Mouse (Mus musculus): ENCODE data around the gene Pxn. TPM values are rescaled to one million over a fixed set of nuclear protein-coding genes. Genes with fewer than 3 reads are reported as not detected.
"Not testable (repeated sequence)": the region's sequence is repeated elsewhere in the genome, so short reads cannot be mapped to it uniquely, and the experiment has no call there.

The Pxn gene
- total and polyA plus RNA-seq, 2 experiments, result 10.5 to 40.2 TPM

DNA sequence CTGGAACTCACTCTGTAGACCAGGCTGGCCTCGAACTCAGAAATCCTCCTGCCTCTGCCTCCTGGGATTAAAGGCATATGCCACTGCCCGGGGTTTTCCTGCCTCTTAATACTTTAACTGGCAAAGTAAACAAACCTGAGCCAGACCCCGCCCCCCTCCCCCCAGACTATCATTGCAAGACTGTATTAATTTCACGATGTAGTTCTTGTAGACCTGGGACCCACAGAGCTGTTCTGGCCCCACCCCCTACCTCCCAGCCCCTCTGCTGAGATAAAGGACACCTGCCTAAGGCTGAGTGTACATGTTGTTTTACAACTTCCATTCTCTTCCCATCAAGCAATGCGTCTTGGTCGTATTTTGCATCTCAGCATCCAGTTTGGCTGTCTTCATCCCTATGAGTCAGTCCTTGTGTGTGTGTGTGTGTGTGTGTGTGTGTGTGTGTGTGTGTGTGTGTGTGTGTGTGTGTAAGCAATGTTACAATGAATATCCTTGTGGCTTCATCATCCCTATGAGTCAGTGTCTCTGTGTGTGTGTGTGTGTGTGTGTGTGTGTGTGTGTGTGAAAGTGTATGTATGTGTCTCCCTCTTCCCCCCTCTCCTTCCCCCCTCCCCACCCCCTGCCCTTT is 13.7 kb upstream of the Pxn start:
- no peak for DNase-seq (ENCODE audit: extremely low read depth, low read depth, low spot score)
- 68% methylated on average over 6 of the region's 6 CpGs for WGBS

GRCm38 (mm10) chr5:115493441-115493840 is 13.0 kb upstream of the Pxn start:
- Histone ChIP-seq H3K27ac (replicated peaks; ENCODE audit: insufficient read depth, low read depth, low read length) (no peak overlapping the region), H3K9ac (ENCODE audit: low read depth, low read length) (no peak overlapping the region), H3K4me3 (ENCODE audit: insufficient read depth, low read depth, low read length) (no peak overlapping the region), H3K27me3 (ENCODE audit: control insufficient read depth, insufficient read depth, low read length) (no peaks in the 10 kb centered on the region), H3K4me1 (ENCODE audit: control insufficient read depth, insufficient read depth, low read length) (peaks cover 2% of the 10 kb centered on the region; the same call in 1 of the 2 replicates), H3K36me3 (ENCODE audit: control insufficient read depth, insufficient read depth, low read length) (no peaks in the 10 kb centered on the region), H3K79me2 (ENCODE audit: control insufficient read depth, insufficient read depth, low read length) (no peaks in the 10 kb centered on the region)
- TF ChIP-seq CTCF (IDR thresholded peaks at IDR 0.05; ENCODE audit: low read depth, low read length), result no peak
- TF ChIP-seq POLR2A (IDR thresholded peaks at IDR 0.05; ENCODE audit: extremely low read depth, insufficient read depth, low read length), result no peak
- no peak for DNase-seq (ENCODE audit: extremely low read depth, low read depth, low spot score)
- WGBS, result 54% methylated on average over 5 of the region's 5 CpGs

More for the DNA sequence above, 13.7 kb upstream of the Pxn start:
- Histone ChIP-seq H3K9ac (ENCODE audit: low read depth, low read length) (no peak overlapping the region), H3K27me3 (ENCODE audit: control insufficient read depth, insufficient read depth, low read length) (no peaks in the 10 kb centered on the region), H3K36me3 (ENCODE audit: control insufficient read depth, insufficient read depth, low read length) (no peaks in the 10 kb centered on the region), H3K27ac (replicated peaks; ENCODE audit: insufficient read depth, low read depth, low read length) (no peak overlapping the region), H3K4me3 (ENCODE audit: insufficient read depth, low read depth, low read length) (no peak overlapping the region), H3K4me1 (ENCODE audit: control insufficient read depth, insufficient read depth, low read length) (peaks cover 2% of the 10 kb centered on the region; the same call in 1 of the 2 replicates), H3K79me2 (ENCODE audit: control insufficient read depth, insufficient read depth, low read length) (no peaks in the 10 kb centered on the region)
- TF ChIP-seq POLR2A (IDR thresholded peaks at IDR 0.05; ENCODE audit: extremely low read depth, insufficient read depth, low read length), result no peak
- no peak for TF ChIP-seq CTCF (IDR thresholded peaks at IDR 0.05; ENCODE audit: low read depth, low read length)

- not testable (repeated sequence) for H3K4me1 ChIP-seq (ENCODE audit: control insufficient read depth, insufficient read depth, low read length); H3K4me3 ChIP-seq (ENCODE audit: insufficient read depth, low read depth, low read length); DNase-seq (ENCODE audit: extremely low read depth, low read depth, low spot score); H3K36me3 ChIP-seq (ENCODE audit: control insufficient read depth, insufficient read depth, low read length); H3K9ac ChIP-seq (ENCODE audit: low read depth, low read length); H3K27me3 ChIP-seq (ENCODE audit: control insufficient read depth, insufficient read depth, low read length); H3K79me2 ChIP-seq (ENCODE audit: control insufficient read depth, insufficient read depth, low read length); H3K27ac ChIP-seq (replicated peaks; ENCODE audit: insufficient read depth, low read depth, low read length)
- WGBS, result 85% methylated on average over 3 of the region's 3 CpGs
These were observed 10.9 kb upstream of the Pxn start for GRCm38 (mm10) chr5:115495618-115496017.

GRCm38 (mm10) chr5:115497033-115497432 is 9.4 kb upstream of the Pxn start:
- no peak for TF ChIP-seq CTCF (IDR thresholded peaks at IDR 0.05; ENCODE audit: low read depth, low read length)
- no peak for TF ChIP-seq POLR2A (IDR thresholded peaks at IDR 0.05; ENCODE audit: extremely low read depth, insufficient read depth, low read length)
- Histone ChIP-seq H3K79me2 (ENCODE audit: control insufficient read depth, insufficient read depth, low read length) (no peaks in the 10 kb centered on the region), H3K9ac (ENCODE audit: low read depth, low read length) (no peak overlapping the region), H3K4me3 (ENCODE audit: insufficient read depth, low read depth, low read length) (no peak overlapping the region), H3K36me3 (ENCODE audit: control insufficient read depth, insufficient read depth, low read length) (no peaks in the 10 kb centered on the region), H3K4me1 (ENCODE audit: control insufficient read depth, insufficient read depth, low read length) (no peaks in the 10 kb centered on the region), H3K27ac (replicated peaks; ENCODE audit: insufficient read depth, low read depth, low read length) (no peak overlapping the region), H3K27me3 (ENCODE audit: control insufficient read depth, insufficient read depth, low read length) (no peaks in the 10 kb centered on the region)
- 83% methylated on average over 7 of the region's 7 CpGs for WGBS
- no peak for DNase-seq (ENCODE audit: extremely low read depth, low read depth, low spot score)

GRCm38 (mm10) chr5:115498307-115499240 is 7.9 kb upstream of the Pxn start:
- DNase-seq (ENCODE audit: extremely low read depth, low read depth, low spot score), result no peak
- no peak overlapping the region for H3K4me3 ChIP-seq (ENCODE audit: insufficient read depth, low read depth, low read length)
- no peaks in the 10 kb centered on the region for H3K79me2 ChIP-seq (ENCODE audit: control insufficient read depth, insufficient read depth, low read length)
- H3K27ac ChIP-seq (replicated peaks; ENCODE audit: insufficient read depth, low read depth, low read length), result no peak overlapping the region
- H3K36me3 ChIP-seq (ENCODE audit: control insufficient read depth, insufficient read depth, low read length), result no peaks in the 10 kb centered on the region
- H3K9ac ChIP-seq (ENCODE audit: low read depth, low read length), result no peak overlapping the region
- no peaks in the 10 kb centered on the region for H3K27me3 ChIP-seq (ENCODE audit: control insufficient read depth, insufficient read depth, low read length)
- TF ChIP-seq CTCF (IDR thresholded peaks at IDR 0.05; ENCODE audit: low read depth, low read length), result no peak
- no peak for TF ChIP-seq POLR2A (IDR thresholded peaks at IDR 0.05; ENCODE audit: extremely low read depth, insufficient read depth, low read length)
- WGBS, result 83% methylated on average over 9 of the region's 9 CpGs
- H3K4me1 ChIP-seq (ENCODE audit: control insufficient read depth, insufficient read depth, low read length), result no peaks in the 10 kb centered on the region

Measured in liver, adult 2 months (tissue).